ENCODE assay signal across 8 mouse cellular contexts in the genomic region with DNA sequence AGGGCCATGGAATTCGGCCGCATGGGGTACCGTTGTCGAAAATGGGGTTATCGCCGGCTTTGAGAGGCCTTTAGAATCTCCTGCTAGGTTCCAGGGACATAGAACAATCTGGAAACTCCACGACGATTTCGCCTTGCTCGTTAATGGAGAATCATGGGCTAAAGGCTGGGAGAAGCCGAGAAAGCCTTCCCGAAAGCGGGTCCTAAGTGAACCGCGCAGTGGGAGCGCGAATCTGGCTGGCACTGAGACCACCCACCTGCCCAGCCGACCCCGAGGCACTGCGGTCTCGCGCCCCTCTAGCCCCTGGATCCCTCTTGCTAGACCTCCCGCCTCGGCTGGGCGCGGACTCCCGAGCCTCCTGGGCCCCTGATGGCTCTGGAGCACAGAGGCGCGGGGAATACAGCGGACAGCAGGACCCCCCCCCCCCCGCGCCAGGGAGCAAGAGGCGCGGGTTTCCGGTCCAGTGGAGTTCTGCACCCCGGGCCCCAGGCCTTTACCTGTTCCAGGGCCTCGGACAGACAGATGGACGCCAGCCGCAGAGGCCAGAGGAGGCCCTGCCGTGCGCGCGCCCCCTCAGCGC. TPM values are rescaled to one million over a fixed set of nuclear protein-coding genes. Genes with fewer than 3 reads are reported as not detected.
A peak's percentile ranks its signal among the peaks of the same experiment; 100 is the strongest.
DNase-seq lines count a peak whose midpoint lies in the region; ATAC-seq lines count a peak whose summit lies in the region.

No protein-coding gene starts in this region.

- H3K9me3 ChIP-seq in kidney, embryonic 16.5 days (ENCODE audit: low read length) = no peaks in the 10 kb centered on the region
- no peaks in the 10 kb centered on the region for H3K9me3 ChIP-seq in embryonic facial prominence, embryonic 11.5 days (replicated peaks; ENCODE audit: control insufficient read depth, low read length)
- no peaks in the 10 kb centered on the region for H3K9me3 ChIP-seq in intestine, embryonic 15.5 days
- no peaks in the 10 kb centered on the region for H3K9me3 ChIP-seq in neural tube, embryonic 12.5 days

- ATAC-seq in kidney, embryonic 16.5 days (ENCODE audit: low FRiP score, low TSS enrichment) = peak; percentile 14; the same call in 1 of the 2 replicates
- ATAC-seq in embryonic facial prominence, embryonic 11.5 days (replicated peaks; ENCODE audit: insufficient number of reproducible peaks, low FRiP score, low TSS enrichment, low read depth) = no peak
- ATAC-seq in intestine, embryonic 15.5 days = no peak
- no peak for ATAC-seq in neural tube, embryonic 12.5 days (ENCODE audit: low FRiP score, low read depth)
- ATAC-seq in frontal cortex, adult (ENCODE audit: low TSS enrichment) = no peak

- peak overlapping the region; percentile 68 for H3K9ac ChIP-seq in kidney, embryonic 16.5 days (replicated peaks; ENCODE audit: low read length)
- peak overlapping the region; percentile 55 for H3K9ac ChIP-seq in embryonic facial prominence, embryonic 11.5 days (replicated peaks; ENCODE audit: low read length)
- peak overlapping the region; percentile 28; the same call in 1 of the 2 replicates for H3K9ac ChIP-seq in intestine, embryonic 15.5 days
- H3K9ac ChIP-seq in neural tube, embryonic 12.5 days = no peak overlapping the region

- 1% methylated on average over 44 of the region's 44 CpGs for WGBS in kidney, embryonic 16.5 days
- WGBS in embryonic facial prominence, embryonic 11.5 days = under 1% methylated on average over 44 of the region's 44 CpGs
- under 1% methylated on average over 42 of the region's 44 CpGs for WGBS in intestine, embryonic 15.5 days
- under 1% methylated on average over 42 of the region's 44 CpGs for WGBS in neural tube, embryonic 12.5 days

- H3K4me1 ChIP-seq in kidney, embryonic 16.5 days (ENCODE audit: insufficient read depth, low read length) = peaks cover 59% of the 10 kb centered on the region
- H3K4me1 ChIP-seq in embryonic facial prominence, embryonic 11.5 days (ENCODE audit: control insufficient read depth, insufficient read depth, low read length) = peaks cover 12% of the 10 kb centered on the region
- peaks cover 41% of the 10 kb centered on the region for H3K4me1 ChIP-seq in intestine, embryonic 15.5 days (replicated peaks)
- peaks cover 39% of the 10 kb centered on the region for H3K4me1 ChIP-seq in neural tube, embryonic 12.5 days

- peaks cover 100% of the 10 kb centered on the region for H3K27me3 ChIP-seq in kidney, embryonic 16.5 days (ENCODE audit: insufficient read depth, low read length)
- H3K27me3 ChIP-seq in embryonic facial prominence, embryonic 11.5 days (ENCODE audit: control insufficient read depth, insufficient read depth, low read length) = peaks cover 90% of the 10 kb centered on the region
- peaks cover 100% of the 10 kb centered on the region for H3K27me3 ChIP-seq in intestine, embryonic 15.5 days (replicated peaks)
- peaks cover 100% of the 10 kb centered on the region for H3K27me3 ChIP-seq in neural tube, embryonic 12.5 days (replicated peaks)

- peak overlapping the region; percentile 41; the same call in 1 of the 2 replicates for H3K27ac ChIP-seq in kidney, embryonic 16.5 days (ENCODE audit: low read length)
- H3K27ac ChIP-seq in embryonic facial prominence, embryonic 11.5 days (replicated peaks; ENCODE audit: low read depth, low read length) = peak overlapping the region; percentile 41; the same call in 1 of the 2 replicates
- H3K27ac ChIP-seq in intestine, embryonic 15.5 days = no peak overlapping the region
- H3K27ac ChIP-seq in neural tube, embryonic 12.5 days = no peak overlapping the region

- no peaks in the 10 kb centered on the region for H3K36me3 ChIP-seq in kidney, embryonic 16.5 days (ENCODE audit: insufficient read depth, low read length)
- H3K36me3 ChIP-seq in embryonic facial prominence, embryonic 11.5 days (replicated peaks; ENCODE audit: control insufficient read depth, insufficient read depth, low read depth, low read length) = no peaks in the 10 kb centered on the region
- no peaks in the 10 kb centered on the region for H3K36me3 ChIP-seq in intestine, embryonic 15.5 days
- no peaks in the 10 kb centered on the region for H3K36me3 ChIP-seq in neural tube, embryonic 12.5 days

- DNase-seq in kidney, postnatal 14 days = no peak
- DNase-seq in embryonic facial prominence, embryonic 11.5 days (ENCODE audit: low spot score) = peak; percentile 36
- no peak for DNase-seq in urinary bladder, adult 2 months (ENCODE audit: low spot score)
- no peak for DNase-seq in cerebellum, adult 9-11 months

- H3K4me3 ChIP-seq in kidney, embryonic 16.5 days (ENCODE audit: low read length) = peak overlapping the region; percentile 63
- H3K4me3 ChIP-seq in embryonic facial prominence, embryonic 11.5 days (ENCODE audit: low read depth, low read length) = peak overlapping the region; percentile 47
- peak overlapping the region; percentile 41 for H3K4me3 ChIP-seq in intestine, embryonic 15.5 days (replicated peaks)
- H3K4me3 ChIP-seq in neural tube, embryonic 12.5 days = peak overlapping the region; percentile 25

- H3K4me2 ChIP-seq in kidney, embryonic 16.5 days (replicated peaks; ENCODE audit: low read depth, low read length) = peak overlapping the region; percentile 79
- H3K4me2 ChIP-seq in embryonic facial prominence, embryonic 11.5 days (ENCODE audit: low read depth, low read length) = peak overlapping the region; percentile 79
- H3K4me2 ChIP-seq in intestine, embryonic 15.5 days (replicated peaks) = peak overlapping the region; percentile 80
- peak overlapping the region; percentile 62 for H3K4me2 ChIP-seq in neural tube, embryonic 12.5 days (replicated peaks)

RNA-seq across cellular contexts. Expression of gene Gata2, which starts 3.1 kb away (rescaled TPM):
- 66.3 and 68.9 TPM in 2 replicates for polyA plus RNA-seq in kidney, embryonic 16.5 days (2015; fragmentation: Nextera tagmentation; extraction: Ambion mirVana)
- 28.3 and 30.0 TPM in 2 replicates for polyA plus RNA-seq in embryonic facial prominence, embryonic 11.5 days (2014; fragmentation: Nextera tagmentation; extraction: Ambion mirVana)
- polyA plus RNA-seq in intestine, embryonic 15.5 days (2015; fragmentation: Nextera tagmentation; extraction: Ambion mirVana) = 6.4 and 8.7 TPM in 2 replicates
- polyA plus RNA-seq in neural tube, embryonic 12.5 days (2016; fragmentation: Nextera tagmentation; extraction: Ambion mirVana) = 9.0 and 13.7 TPM in 2 replicates
- 41.4 and 55.5 TPM in 2 replicates for polyA plus RNA-seq in urinary bladder, adult 2 months (2012; rRNA removed)

RNA-seq across cellular contexts. Expression of gene Dnajb8, which starts 25.2 kb away (rescaled TPM):
- polyA plus RNA-seq in kidney, embryonic 16.5 days (2015; fragmentation: Nextera tagmentation; extraction: Ambion mirVana) = not detected in 2 replicates
- not detected in 2 replicates for polyA plus RNA-seq in embryonic facial prominence, embryonic 11.5 days (2014; fragmentation: Nextera tagmentation; extraction: Ambion mirVana)
- polyA plus RNA-seq in intestine, embryonic 15.5 days (2015; fragmentation: Nextera tagmentation; extraction: Ambion mirVana) = not detected in 2 replicates
- not detected in 2 replicates for polyA plus RNA-seq in neural tube, embryonic 12.5 days (2016; fragmentation: Nextera tagmentation; extraction: Ambion mirVana)
- polyA plus RNA-seq in urinary bladder, adult 2 months (2012; rRNA removed) = not detected in 2 replicates

Comparison
In these comparisons a context has a peak if more than half of its experiments do, and no peak if none do; other contexts are left out.
1. H3K27ac ChIP-seq: peak in kidney, embryonic 16.5 days (single experiment) and embryonic facial prominence, embryonic 11.5 days (single experiment); none in intestine, embryonic 15.5 days (single experiment) and neural tube, embryonic 12.5 days (single experiment).
2. Peak in every context shown above with its lines, with median percentiles within 50 percentile points of each other: H3K4me2 ChIP-seq and H3K4me3 ChIP-seq.